Mouse (Mus musculus) c-Kit-positive CD71-positive TER-119-negative erythroid progenitor cells, embryonic 14.5 days (primary cell): ENCODE measurements around the gene Lrrc31.
"Not testable (repeated sequence)": the region's sequence is repeated elsewhere in the genome, so short reads cannot be mapped to it uniquely, and the experiment has no call there.

Experiments used
- DNase-seq: peaks from one replicate; pipeline ENCODE4 v3.0.0-alpha.2; 2013; ENCODE audit warnings: low read depth

The Lrrc31 gene

DNA sequence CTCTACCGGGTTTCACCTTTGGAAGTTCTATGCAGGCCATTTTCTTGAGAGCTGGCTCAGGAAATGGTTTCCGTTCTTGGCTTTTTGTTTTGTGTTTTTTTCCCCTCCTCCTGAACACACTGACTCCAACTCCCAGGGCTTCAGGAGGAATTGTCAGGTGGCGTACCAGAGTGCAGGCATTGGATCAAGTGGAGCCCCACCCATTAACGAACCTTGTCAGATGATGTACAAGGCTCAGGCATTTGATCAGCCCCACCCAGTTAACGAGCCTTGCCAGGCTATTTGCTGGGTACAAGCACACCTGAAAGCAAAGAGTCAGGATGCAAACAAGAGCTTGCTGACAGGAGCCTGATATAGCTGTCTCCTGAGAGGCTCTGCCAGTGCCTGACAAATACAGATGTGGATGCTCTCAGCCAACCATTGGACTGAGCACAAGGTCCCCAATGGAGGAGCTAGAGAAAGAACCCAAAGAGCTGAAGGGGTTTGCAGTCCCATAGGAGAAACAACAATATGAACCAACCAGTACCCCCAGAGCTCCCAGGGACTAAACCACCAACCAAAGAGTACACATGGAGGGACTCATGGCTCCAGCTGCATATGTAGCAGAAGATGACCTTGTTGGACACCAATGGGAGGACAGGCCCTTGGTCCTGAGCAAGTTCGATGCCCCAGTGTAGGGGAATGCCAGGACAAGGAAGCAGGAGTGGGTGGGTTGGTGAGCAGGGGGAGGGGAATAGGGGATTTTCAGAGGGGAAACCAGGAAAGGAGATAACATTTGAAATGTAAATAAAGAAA is at the start of gene Lrrc31:
Gene Lrrc31, minus strand, starts transcription at position 133 of the 795 bp plus-strand sequence.
- not testable (repeated sequence) for DNase-seq

DNA sequence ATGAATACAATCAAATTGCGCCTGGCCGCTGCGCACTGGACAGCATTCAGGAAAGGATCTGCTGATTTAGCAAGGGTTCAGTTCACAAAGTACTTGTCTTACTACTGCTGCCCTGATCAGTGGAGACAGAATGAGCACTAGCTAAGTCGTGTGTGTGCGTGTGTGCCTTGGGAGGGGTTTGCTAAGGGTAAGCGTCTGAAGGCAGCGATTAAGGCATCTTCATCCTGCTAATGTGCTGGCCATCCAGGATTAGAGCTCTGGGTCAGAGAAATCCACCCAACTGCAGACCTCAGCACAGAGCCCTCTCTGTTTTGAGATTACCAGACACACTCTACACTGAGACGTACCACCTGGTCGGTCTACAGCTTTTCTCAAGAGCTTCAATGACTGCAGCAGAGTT is 48.7 kb upstream of the Lrrc31 start:
- DNase-seq, result no peak

DNA sequence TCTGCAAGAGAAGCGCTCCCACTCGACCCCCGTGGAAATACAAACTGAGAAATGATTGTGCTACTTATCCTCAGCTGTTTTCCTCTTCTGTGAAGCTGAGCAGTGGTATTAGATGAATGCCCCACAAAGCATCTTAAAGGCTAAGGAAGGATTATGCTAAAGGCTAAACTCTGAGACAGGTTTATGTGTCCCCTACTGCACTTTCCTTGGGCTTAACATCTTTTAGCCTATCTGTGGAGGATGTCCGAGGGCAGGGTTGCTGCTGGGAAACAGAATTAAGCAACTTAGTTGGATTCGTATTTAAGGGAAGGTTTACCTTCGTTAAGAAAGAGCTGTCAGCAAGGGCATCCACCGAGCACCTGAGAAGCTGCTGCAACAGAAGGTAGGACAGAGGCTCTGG is 46.4 kb upstream of the Lrrc31 start, which contains the start of gene Samd7:
Gene Samd7, plus strand, starts transcription at position 288 of the 400 bp plus-strand sequence.
- DNase-seq, result no peak

- DNase-seq, result no peak
These were observed 43.2 kb upstream of the Lrrc31 start for GRCm38 (mm10) chr3:30742891-30743290.

- no peak for DNase-seq
These were observed 41.7 kb upstream of the Lrrc31 start for GRCm38 (mm10) chr3:30741306-30741705.

DNA sequence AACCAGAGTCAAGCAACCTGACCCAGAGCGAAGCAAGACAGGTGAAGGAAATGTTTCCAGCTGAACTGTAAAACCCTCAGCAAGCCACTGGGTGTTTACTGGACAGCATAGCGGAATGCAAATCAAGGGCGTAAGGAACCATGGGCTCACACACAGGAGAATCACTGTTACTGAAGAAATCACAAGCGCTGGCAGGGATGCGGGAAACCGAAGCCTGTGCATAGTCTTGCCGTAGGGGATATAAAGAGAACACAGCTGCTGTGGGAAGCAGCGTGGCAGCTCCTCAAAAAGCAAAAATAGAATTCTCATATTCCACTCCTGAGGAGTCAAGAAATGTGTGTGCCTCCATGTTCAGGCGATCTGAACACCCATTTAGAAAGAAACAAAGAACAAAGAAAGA is 37.2 kb upstream of the Lrrc31 start:
- no peak for DNase-seq

- DNase-seq, result no peak
These were observed 29.4 kb upstream of the Lrrc31 start for GRCm38 (mm10) chr3:30729046-30729445.

GRCm38 (mm10) chr3:30727209-30727608 is 27.6 kb upstream of the Lrrc31 start:
- no peak for DNase-seq

GRCm38 (mm10) chr3:30725514-30725913 is 25.9 kb upstream of the Lrrc31 start:
- peak; percentile 11 for DNase-seq

- no peak for DNase-seq
These were observed 25.3 kb upstream of the Lrrc31 start for GRCm38 (mm10) chr3:30724848-30725465.

- DNase-seq, result no peak
These were observed 24.6 kb upstream of the Lrrc31 start for GRCm38 (mm10) chr3:30724105-30724824.

DNA sequence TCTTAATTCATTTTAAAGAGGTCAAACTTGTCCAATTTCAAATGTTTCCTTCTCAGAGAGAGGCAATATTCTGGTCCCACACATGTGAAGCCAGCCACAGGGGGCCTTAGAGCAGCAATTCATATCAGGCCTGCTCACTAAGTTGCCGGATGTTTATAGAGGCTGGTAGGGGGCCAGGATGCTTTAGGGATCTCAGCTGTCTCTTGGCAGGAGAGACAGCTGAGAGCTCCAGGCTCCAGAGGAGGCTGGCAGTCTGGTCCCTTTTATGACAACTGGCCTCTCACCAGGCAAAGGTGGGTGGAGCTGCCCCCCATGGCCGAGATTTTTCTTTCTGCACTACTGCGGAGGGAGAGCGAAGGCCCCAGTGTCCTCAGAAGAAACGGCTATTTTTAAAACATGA is 23.5 kb upstream of the Lrrc31 start:
- DNase-seq, result no peak

- no peak for DNase-seq
These were observed 22.8 kb upstream of the Lrrc31 start for GRCm38 (mm10) chr3:30722461-30722860.

- DNase-seq, result no peak
These were observed 22.4 kb upstream of the Lrrc31 start for GRCm38 (mm10) chr3:30722036-30722435.

DNA sequence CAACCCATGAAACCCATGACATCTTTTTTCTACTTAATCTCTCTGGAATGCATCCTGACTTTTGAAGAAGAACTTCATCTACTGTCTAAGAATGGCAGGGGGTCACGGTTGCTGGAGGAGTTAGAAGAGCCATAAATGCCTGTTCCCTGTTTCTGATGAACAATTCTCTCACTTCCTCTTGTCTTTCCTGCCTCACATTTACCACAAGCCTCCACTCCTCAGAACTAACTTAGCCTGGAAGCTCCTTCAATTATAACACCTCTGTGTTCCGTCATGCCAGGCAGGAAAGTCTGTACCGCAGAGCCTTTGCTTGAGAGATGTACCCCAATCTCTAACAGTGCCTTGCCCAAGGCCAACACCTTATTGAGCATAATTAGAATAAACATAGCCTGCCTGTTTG is 19.0 kb upstream of the Lrrc31 start:
- DNase-seq, result no peak

DNA sequence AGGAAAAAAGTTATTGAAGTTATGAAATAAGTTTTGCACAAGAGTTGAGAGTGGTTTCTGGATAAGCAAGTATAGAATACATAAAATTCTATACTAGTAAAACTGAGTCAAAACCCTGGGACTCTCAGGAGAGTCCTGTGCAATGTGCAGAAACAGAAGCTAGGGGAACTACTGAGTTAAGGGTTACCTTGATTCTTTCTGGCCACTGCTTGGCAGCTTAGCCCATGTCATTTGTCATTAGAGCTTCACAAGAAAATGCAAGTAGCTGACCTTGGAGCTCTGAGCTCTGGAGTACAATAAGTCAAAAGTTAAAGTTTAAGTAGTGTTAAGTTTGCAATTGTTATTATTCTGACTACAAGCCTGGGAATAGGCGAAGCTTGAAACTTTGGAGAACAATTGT is 13.7 kb upstream of the Lrrc31 start:
- no peak for DNase-seq

DNA sequence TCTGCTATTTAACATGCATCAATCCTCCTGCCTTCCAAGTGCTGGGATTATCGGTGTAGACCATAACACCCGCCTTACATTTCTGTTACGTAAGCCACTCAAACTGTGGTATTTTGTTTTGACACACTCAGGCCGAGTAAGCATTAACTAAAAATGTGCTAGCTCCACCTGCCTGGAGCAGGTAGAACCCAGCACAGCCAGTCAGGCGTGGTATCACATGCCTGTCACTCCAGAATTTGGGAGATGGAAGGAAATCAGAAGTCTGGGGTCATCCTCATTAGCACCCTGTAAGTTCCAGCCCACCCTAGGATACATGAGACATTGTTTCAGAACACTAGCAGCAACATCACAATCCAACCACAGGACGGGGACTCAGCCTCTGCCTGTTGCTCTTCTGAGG is 10.5 kb upstream of the Lrrc31 start:
- no peak for DNase-seq

- peak; percentile 32 for DNase-seq
These were observed 7.1 kb upstream of the Lrrc31 start for GRCm38 (mm10) chr3:30706614-30707276.

GRCm38 (mm10) chr3:30705977-30706376 is 6.3 kb upstream of the Lrrc31 start:
- no peak for DNase-seq

DNA sequence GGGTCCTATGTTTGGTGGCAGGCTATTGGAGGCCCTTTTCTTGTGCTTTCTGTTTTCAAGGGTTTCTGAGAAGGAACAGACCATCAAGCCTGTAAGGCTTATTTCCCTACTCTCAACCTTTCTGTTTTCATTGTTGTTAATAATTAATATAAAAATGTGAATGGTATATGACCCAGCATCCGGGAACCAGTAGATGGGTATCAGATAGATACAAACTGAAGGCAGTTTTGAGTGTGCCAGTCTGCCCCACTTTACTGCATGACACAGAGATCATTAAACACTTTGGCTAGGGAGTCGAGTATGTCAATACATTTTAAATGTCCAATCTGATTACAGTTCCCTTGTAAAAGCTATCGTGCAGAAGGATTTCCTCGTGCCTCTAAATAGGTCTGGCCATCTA is 1.8 kb downstream of the Lrrc31 start:
- DNase-seq, result no peak

- no peak for DNase-seq
These were observed 3.3 kb downstream of the Lrrc31 start for GRCm38 (mm10) chr3:30696346-30696745.

DNA sequence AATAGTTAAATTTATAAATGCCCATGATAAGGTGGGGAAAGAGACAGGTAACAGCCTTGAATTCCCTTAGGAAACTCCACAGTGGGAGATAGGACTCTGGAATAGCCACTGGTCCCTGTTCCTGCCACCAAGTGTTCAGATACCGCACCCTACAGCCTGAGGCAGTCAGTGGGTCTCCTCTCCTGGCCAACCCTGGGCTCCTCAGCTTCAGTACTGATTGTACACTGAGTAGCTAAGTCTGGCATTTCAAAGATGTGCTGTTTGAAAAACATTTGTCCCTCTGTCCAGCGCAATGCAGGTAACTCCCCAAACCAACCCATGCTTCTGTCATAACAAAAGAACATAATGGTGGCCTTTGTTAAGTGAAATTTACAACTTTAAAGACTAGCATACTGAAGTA is 4.0 kb downstream of the Lrrc31 start:
- DNase-seq, result no peak
